Mouse (Mus musculus): ENCODE data around the gene Usp9y. TPM values are rescaled to one million over a fixed set of nuclear protein-coding genes. Genes with fewer than 3 reads are reported as not detected.

Gene Usp9y
- not detected for polyA plus RNA-seq (2015; fragmentation: Illumina TruSeq; extraction: RNeasy Lipid Tissue Mini Kit (QIAGEN cat#74804); ENCODE audit: insufficient read depth, low read depth, low replicate concordance)

GRCm38 (mm10) chrY:1459682-1460081 lies at the start of gene Usp9y:
Gene Usp9y, minus strand, starts transcription at chrY:1459782.

GRCm38 (mm10) chrY:1286171-1286795 lies 173.3 kb downstream of the Usp9y start, which contains the start of gene Ddx3y:
Gene Ddx3y, minus strand, starts transcription at chrY:1286629.

Other genes with a start within 250 kb of the Usp9y start
- not detected for gene Uty, start 214.0 kb downstream of the Usp9y start, polyA plus RNA-seq (2015; fragmentation: Illumina TruSeq; extraction: RNeasy Lipid Tissue Mini Kit (QIAGEN cat#74804); ENCODE audit: insufficient read depth, low read depth, low replicate concordance)
- gene Ddx3y, start 173.2 kb downstream of the Usp9y start, polyA plus RNA-seq (2015; fragmentation: Illumina TruSeq; extraction: RNeasy Lipid Tissue Mini Kit (QIAGEN cat#74804); ENCODE audit: insufficient read depth, low read depth, low replicate concordance) = not detected